Comparison of ENCODE assay signal across 1 mouse cellular context in the genomic region with DNA sequence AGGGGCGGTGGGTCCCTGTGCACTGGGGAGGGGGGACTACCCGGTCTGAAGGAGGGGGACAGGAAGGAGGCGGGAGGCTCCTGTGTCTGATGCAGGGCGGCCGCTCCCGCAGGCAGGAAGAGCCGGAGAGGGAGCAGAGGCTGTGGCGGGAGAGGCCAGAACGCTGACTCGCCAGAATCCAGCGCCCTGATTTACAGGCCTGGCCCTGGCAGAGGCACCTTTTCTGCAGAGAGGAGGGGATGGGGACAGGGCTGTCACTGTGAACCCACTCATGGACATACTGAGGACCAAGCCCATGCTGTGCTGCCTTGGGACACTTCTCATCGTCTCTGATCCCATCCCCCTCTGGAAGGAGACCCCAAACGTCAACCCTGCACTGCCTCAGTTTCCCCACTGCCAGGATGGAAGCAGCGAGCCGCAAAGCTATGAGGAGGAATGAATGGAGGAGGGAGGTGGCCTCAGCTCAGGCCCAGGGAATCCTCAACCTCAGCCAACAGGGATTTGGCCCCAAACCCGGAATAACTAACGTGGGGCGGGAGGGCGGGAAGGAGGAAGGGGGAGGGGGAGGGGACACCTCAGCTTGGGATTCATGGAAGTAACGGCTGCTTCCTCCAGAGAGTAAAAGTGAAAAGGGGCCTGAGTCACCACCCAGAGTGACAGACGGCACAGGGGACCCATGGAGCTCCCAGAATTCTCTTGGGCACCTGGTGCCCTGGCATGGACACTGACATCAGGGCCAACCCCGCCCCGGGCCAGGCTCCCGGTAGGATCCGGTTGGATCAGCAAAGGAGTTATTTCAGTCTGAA.
TF ChIP-seq lines count a peak whose summit lies in the region.

No protein-coding gene starts in this region.

TF ChIP-seq in CH12.LX, 34 proteins besides CTCF, POLR2A, EP300 and RAD21:
- TF ChIP-seq MAFK (IDR thresholded peaks at IDR 0.05; ENCODE audit: insufficient replicate concordance, low read length) = 0 out of 2 replicates have a peak, but pooled peaks have one; percentile 28
- TF ChIP-seq GABPA (IDR thresholded peaks at IDR 0.05; ENCODE audit: insufficient replicate concordance, low read depth, low read length) = no peak
TF ChIP-seq in CH12.LX: peak in this region for 1.
